Mouse (Mus musculus): ENCODE data around the gene Cck. TPM values are rescaled to one million over a fixed set of nuclear protein-coding genes. Genes with fewer than 3 reads are reported as not detected.
A peak's percentile ranks its signal among the peaks of the same experiment; 100 is the strongest.

The Cck gene
- polyA plus RNA-seq (2014; fragmentation: Nextera tagmentation; extraction: Ambion mirVana): 0.65 and 1.7 TPM in 2 replicates

GRCm38 (mm10) chr9:121495529-121495928 is at the start of gene Cck:
Gene Cck, minus strand, starts transcription at chr9:121495694.
- H3K27me3 ChIP-seq (ENCODE audit: control insufficient read depth, insufficient read depth, low read length): peaks cover 45% of the 10 kb centered on the region
- 2% methylated on average over 12 of the region's 12 CpGs for WGBS
- peak within 1 kb of the TSS; percentile 12 for H3K4me3 ChIP-seq (ENCODE audit: low read depth, low read length)

GRCm38 (mm10) chr9:121541530-121541929 is 46.0 kb upstream of the Cck start:
- Histone ChIP-seq H3K4me2 (ENCODE audit: low read depth, low read length) (no peak overlapping the region), H3K4me3 (ENCODE audit: low read depth, low read length) (no peak overlapping the region), H3K9me3 (replicated peaks; ENCODE audit: control insufficient read depth, low read length) (no peaks in the 10 kb centered on the region), H3K36me3 (replicated peaks; ENCODE audit: control insufficient read depth, insufficient read depth, low read depth, low read length) (no peaks in the 10 kb centered on the region), H3K9ac (replicated peaks; ENCODE audit: low read length) (no peak overlapping the region), H3K27ac (replicated peaks; ENCODE audit: low read depth, low read length) (no peak overlapping the region), H3K27me3 (ENCODE audit: control insufficient read depth, insufficient read depth, low read length) (no peaks in the 10 kb centered on the region), H3K4me1 (ENCODE audit: control insufficient read depth, insufficient read depth, low read length) (no peaks in the 10 kb centered on the region)
- ATAC-seq (replicated peaks; ENCODE audit: insufficient number of reproducible peaks, low FRiP score, low TSS enrichment, low read depth) (no peak), DNase-seq (ENCODE audit: low spot score) (no peak)

More at GRCm38 (mm10) chr9:121495529-121495928, at the start of gene Cck:
- Histone ChIP-seq H3K4me1 (ENCODE audit: control insufficient read depth, insufficient read depth, low read length) (no peaks in the 10 kb centered on the region; the same call in 1 of the 2 replicates), H3K9ac (replicated peaks; ENCODE audit: low read length) (no peak within 1 kb of the TSS), H3K9me3 (replicated peaks; ENCODE audit: control insufficient read depth, low read length) (no peaks in the 10 kb centered on the region), H3K27ac (replicated peaks; ENCODE audit: low read depth, low read length) (no peak within 1 kb of the TSS), H3K36me3 (replicated peaks; ENCODE audit: control insufficient read depth, insufficient read depth, low read depth, low read length) (no peaks in the 10 kb centered on the region), H3K4me2 (ENCODE audit: low read depth, low read length) (peak within 1 kb of the TSS; percentile 56; the same call in 1 of the 2 replicates)
- DNase-seq (ENCODE audit: low spot score) (peak; percentile 54), ATAC-seq (replicated peaks; ENCODE audit: insufficient number of reproducible peaks, low FRiP score, low TSS enrichment, low read depth) (peak; percentile 76)

GRCm38 (mm10) chr9:121532626-121533025 is 37.1 kb upstream of the Cck start:
- no peak for DNase-seq (ENCODE audit: low spot score)
- Histone ChIP-seq H3K4me1 (ENCODE audit: control insufficient read depth, insufficient read depth, low read length) (no peaks in the 10 kb centered on the region), H3K27me3 (ENCODE audit: control insufficient read depth, insufficient read depth, low read length) (no peaks in the 10 kb centered on the region), H3K36me3 (replicated peaks; ENCODE audit: control insufficient read depth, insufficient read depth, low read depth, low read length) (no peaks in the 10 kb centered on the region), H3K4me2 (ENCODE audit: low read depth, low read length) (no peak overlapping the region), H3K27ac (replicated peaks; ENCODE audit: low read depth, low read length) (no peak overlapping the region), H3K9me3 (replicated peaks; ENCODE audit: control insufficient read depth, low read length) (no peaks in the 10 kb centered on the region), H3K4me3 (ENCODE audit: low read depth, low read length) (no peak overlapping the region), H3K9ac (replicated peaks; ENCODE audit: low read length) (no peak overlapping the region)
- ATAC-seq (replicated peaks; ENCODE audit: insufficient number of reproducible peaks, low FRiP score, low TSS enrichment, low read depth): no peak
- whole genome bisulfite sequencing: 86% methylated on average over 9 of the region's 9 CpGs

GRCm38 (mm10) chr9:121528605-121529357 is 33.3 kb upstream of the Cck start:
- no peak overlapping the region for H3K27ac ChIP-seq (replicated peaks; ENCODE audit: low read depth, low read length)
- H3K4me3 ChIP-seq (ENCODE audit: low read depth, low read length): no peak overlapping the region
- no peaks in the 10 kb centered on the region for H3K9me3 ChIP-seq (replicated peaks; ENCODE audit: control insufficient read depth, low read length)
- 68% methylated on average over 8 of the region's 8 CpGs for WGBS
- ATAC-seq (replicated peaks; ENCODE audit: insufficient number of reproducible peaks, low FRiP score, low TSS enrichment, low read depth) (no peak), DNase-seq (ENCODE audit: low spot score) (no peak)
- no peaks in the 10 kb centered on the region for H3K4me1 ChIP-seq (ENCODE audit: control insufficient read depth, insufficient read depth, low read length)
- H3K27me3 ChIP-seq (ENCODE audit: control insufficient read depth, insufficient read depth, low read length): no peaks in the 10 kb centered on the region
- no peaks in the 10 kb centered on the region for H3K36me3 ChIP-seq (replicated peaks; ENCODE audit: control insufficient read depth, insufficient read depth, low read depth, low read length)
- no peak overlapping the region for H3K4me2 ChIP-seq (ENCODE audit: low read depth, low read length)
- no peak overlapping the region for H3K9ac ChIP-seq (replicated peaks; ENCODE audit: low read length)

- H3K9me3 ChIP-seq (replicated peaks; ENCODE audit: control insufficient read depth, low read length): no peaks in the 10 kb centered on the region
- H3K4me2 ChIP-seq (ENCODE audit: low read depth, low read length): no peak overlapping the region
- no peaks in the 10 kb centered on the region for H3K27me3 ChIP-seq (ENCODE audit: control insufficient read depth, insufficient read depth, low read length)
- no peaks in the 10 kb centered on the region for H3K36me3 ChIP-seq (replicated peaks; ENCODE audit: control insufficient read depth, insufficient read depth, low read depth, low read length)
- H3K4me3 ChIP-seq (ENCODE audit: low read depth, low read length): no peak overlapping the region
- no peaks in the 10 kb centered on the region for H3K4me1 ChIP-seq (ENCODE audit: control insufficient read depth, insufficient read depth, low read length)
- WGBS: 83% methylated on average over 6 of the region's 6 CpGs
- no peak overlapping the region for H3K9ac ChIP-seq (replicated peaks; ENCODE audit: low read length)
- no peak overlapping the region for H3K27ac ChIP-seq (replicated peaks; ENCODE audit: low read depth, low read length)
- ATAC-seq (replicated peaks; ENCODE audit: insufficient number of reproducible peaks, low FRiP score, low TSS enrichment, low read depth) (no peak), DNase-seq (ENCODE audit: low spot score) (no peak)
Measured at GRCm38 (mm10) chr9:121526171-121526570, 30.7 kb upstream of the Cck start.

- Histone ChIP-seq H3K27ac (replicated peaks; ENCODE audit: low read depth, low read length) (no peak overlapping the region), H3K9ac (replicated peaks; ENCODE audit: low read length) (no peak overlapping the region), H3K9me3 (replicated peaks; ENCODE audit: control insufficient read depth, low read length) (no peaks in the 10 kb centered on the region), H3K36me3 (replicated peaks; ENCODE audit: control insufficient read depth, insufficient read depth, low read depth, low read length) (no peaks in the 10 kb centered on the region), H3K4me3 (ENCODE audit: low read depth, low read length) (no peak overlapping the region), H3K27me3 (ENCODE audit: control insufficient read depth, insufficient read depth, low read length) (no peaks in the 10 kb centered on the region), H3K4me2 (ENCODE audit: low read depth, low read length) (no peak overlapping the region), H3K4me1 (ENCODE audit: control insufficient read depth, insufficient read depth, low read length) (no peaks in the 10 kb centered on the region)
- 86% methylated on average over 5 of the region's 5 CpGs for WGBS
- ATAC-seq (replicated peaks; ENCODE audit: insufficient number of reproducible peaks, low FRiP score, low TSS enrichment, low read depth) (no peak), DNase-seq (ENCODE audit: low spot score) (no peak)
Measured at GRCm38 (mm10) chr9:121520047-121520446, 24.6 kb upstream of the Cck start.

DNA sequence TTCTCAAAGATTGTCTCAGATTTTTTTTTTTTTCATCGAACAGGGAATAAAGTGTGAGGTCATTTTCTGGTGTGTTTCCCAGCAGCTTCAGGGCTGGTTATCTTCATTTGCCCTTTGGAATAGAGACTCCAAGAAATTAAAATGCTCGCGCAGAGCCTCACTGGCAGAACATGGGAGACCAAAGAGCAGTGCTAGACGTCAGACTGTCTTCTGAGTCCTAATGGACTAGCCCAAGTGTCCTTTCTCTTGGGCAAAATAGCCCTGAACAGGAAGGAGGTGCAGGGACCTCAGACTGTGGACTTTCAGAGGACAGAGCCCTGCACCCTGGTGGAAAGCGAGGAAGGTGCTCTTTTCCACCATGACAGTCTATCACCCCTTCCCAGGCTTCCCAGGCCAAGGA is 19.0 kb upstream of the Cck start:
- no peak for ATAC-seq (replicated peaks; ENCODE audit: insufficient number of reproducible peaks, low FRiP score, low TSS enrichment, low read depth)
- WGBS: 86% methylated on average over 5 of the region's 5 CpGs

DNA sequence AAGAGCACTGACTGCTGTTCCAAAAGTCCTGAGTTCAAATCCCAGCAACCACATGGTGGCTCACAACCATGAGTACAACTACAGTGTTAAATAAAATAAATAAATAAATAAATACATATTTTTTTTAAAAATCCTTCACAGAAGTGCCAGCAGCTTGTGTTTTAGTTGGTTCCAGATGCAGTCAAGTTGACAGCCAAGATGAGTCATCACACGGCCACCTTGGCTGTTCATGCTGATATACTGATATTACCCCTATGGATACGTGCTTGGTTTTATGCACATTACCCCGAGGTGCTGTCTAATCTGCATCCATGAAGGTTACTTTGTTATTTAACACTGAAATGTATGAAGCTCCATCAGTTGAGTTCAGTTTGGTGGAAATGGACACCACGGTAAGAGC is 16.4 kb upstream of the Cck start:
- ATAC-seq (replicated peaks; ENCODE audit: insufficient number of reproducible peaks, low FRiP score, low TSS enrichment, low read depth) (no peak), DNase-seq (ENCODE audit: low spot score) (no peak)
- Histone ChIP-seq H3K27ac (replicated peaks; ENCODE audit: low read depth, low read length) (no peak overlapping the region), H3K9ac (replicated peaks; ENCODE audit: low read length) (no peak overlapping the region), H3K27me3 (ENCODE audit: control insufficient read depth, insufficient read depth, low read length) (no peaks in the 10 kb centered on the region), H3K36me3 (replicated peaks; ENCODE audit: control insufficient read depth, insufficient read depth, low read depth, low read length) (no peaks in the 10 kb centered on the region), H3K9me3 (replicated peaks; ENCODE audit: control insufficient read depth, low read length) (no peaks in the 10 kb centered on the region), H3K4me2 (ENCODE audit: low read depth, low read length) (no peak overlapping the region), H3K4me3 (ENCODE audit: low read depth, low read length) (no peak overlapping the region), H3K4me1 (ENCODE audit: control insufficient read depth, insufficient read depth, low read length) (no peaks in the 10 kb centered on the region)
- 87% methylated on average over 4 of the region's 4 CpGs for WGBS

More for the DNA sequence above, 19.0 kb upstream of the Cck start:
- Histone ChIP-seq H3K27ac (replicated peaks; ENCODE audit: low read depth, low read length) (no peak overlapping the region), H3K27me3 (ENCODE audit: control insufficient read depth, insufficient read depth, low read length) (no peaks in the 10 kb centered on the region), H3K36me3 (replicated peaks; ENCODE audit: control insufficient read depth, insufficient read depth, low read depth, low read length) (no peaks in the 10 kb centered on the region), H3K4me2 (ENCODE audit: low read depth, low read length) (no peak overlapping the region), H3K9ac (replicated peaks; ENCODE audit: low read length) (no peak overlapping the region), H3K4me1 (ENCODE audit: control insufficient read depth, insufficient read depth, low read length) (no peaks in the 10 kb centered on the region), H3K4me3 (ENCODE audit: low read depth, low read length) (no peak overlapping the region), H3K9me3 (replicated peaks; ENCODE audit: control insufficient read depth, low read length) (no peaks in the 10 kb centered on the region)
- no peak for DNase-seq (ENCODE audit: low spot score)

Measured in embryonic facial prominence, embryonic 11.5 days (tissue).